Mouse (Mus musculus) lung, postnatal 0 days (tissue): ENCODE data around the gene Gm10153. TPM values are rescaled to one million over a fixed set of nuclear protein-coding genes. Genes with fewer than 3 reads are reported as not detected.
A peak's percentile ranks its signal among the peaks of the same experiment; 100 is the strongest.
"Not testable (repeated sequence)": the region's sequence is repeated elsewhere in the genome, so short reads cannot be mapped to it uniquely, and the experiment has no call there.

Experiments used
- ATAC-seq: fragments of 200-750 bp; cut with Nextera tagmentation; 2 replicates; pipeline ENCODE4 v1.8.0; 2017; ENCODE audit warnings: moderate library complexity
- DNase-seq: peaks from one replicate; pipeline ENCODE4 v3.0.0-alpha.2; 2016; ENCODE audit warnings: low spot score
- H3K27ac ChIP-seq: fragments of 300-500 bp; sonication (generic); 2 replicates; pipeline ENCODE4 v1.5.1; 2014; ENCODE audit warnings: antibody characterized with exemption, mild to moderate bottlenecking, low read length, mixed read lengths
- H3K27me3 ChIP-seq: fragments of 300-500 bp; sonication (generic); replicated peaks from 2 replicates; pipeline ENCODE4 v1.6.1; 2014; ENCODE audit warnings: low read length, mixed read lengths; ENCODE audit not compliant: insufficient read depth
- H3K36me3 ChIP-seq: fragments of 300-500 bp; sonication (generic); 2 replicates; pipeline ENCODE4 v1.6.1; 2014; ENCODE audit warnings: low read length, mixed read lengths; ENCODE audit not compliant: insufficient read depth
- H3K4me1 ChIP-seq: fragments of 300-500 bp; sonication (generic); 2 replicates; pipeline ENCODE4 v1.6.1; 2014; ENCODE audit warnings: antibody characterized with exemption, low read depth, low read length, mixed read lengths; ENCODE audit not compliant: insufficient read depth
- H3K4me2 ChIP-seq: fragments of 300-500 bp; sonication (generic); replicated peaks from 2 replicates; pipeline ENCODE4 v1.6.1; 2014; ENCODE audit warnings: low read depth, mild to moderate bottlenecking, low read length, moderate library complexity, mixed read lengths
- H3K4me3 ChIP-seq: fragments of 300-500 bp; sonication (generic); 2 replicates; pipeline ENCODE4 v1.5.1; 2014; ENCODE audit warnings: low read depth, low read length
- H3K9ac ChIP-seq: fragments of 300-500 bp; sonication (generic); replicated peaks from 2 replicates; pipeline ENCODE4 v1.6.1; 2014; ENCODE audit warnings: low read depth, mild to moderate bottlenecking
- H3K9me3 ChIP-seq: fragments of 300-500 bp; sonication (generic); 2 replicates; pipeline ENCODE4 v1.6.1; 2016; ENCODE audit warnings: low read length, mixed read lengths
- CTCF ChIP-seq: IDR thresholded peaks from 2 replicates; pipeline ENCODE4 v1.5.1; 2016; ENCODE audit warnings: antibody characterized with exemption, mild to moderate bottlenecking
- EP300 ChIP-seq: IDR thresholded peaks from 2 replicates; pipeline ENCODE4 v1.6.1; 2016; ENCODE audit warnings: antibody characterized with exemption, mild to moderate bottlenecking, control low read depth
- WGBS: fragments of 180-500 bp; shearing (Covaris S2); extraction: QIAGEN DNeasy Blood & Tissue Kit; methylation state at CpG from one replicate; pipeline ENCODE4 v1.1.7; 2014; 5-methylcytosine and 5-hydroxymethylcytosine counted together
- polyA plus RNA-seq: library from polyadenylated mRNA; unstranded; fragments of >200 nt; fragmentation: Nextera tagmentation; extraction: Ambion mirVana; gene quantifications from 2 replicates; pipeline ENCODE4 v1.2.1, GENCODE M21; 2015

Gene Gm10153
- polyA plus RNA-seq, 1 experiment from 2014 or later: not detected

DNA sequence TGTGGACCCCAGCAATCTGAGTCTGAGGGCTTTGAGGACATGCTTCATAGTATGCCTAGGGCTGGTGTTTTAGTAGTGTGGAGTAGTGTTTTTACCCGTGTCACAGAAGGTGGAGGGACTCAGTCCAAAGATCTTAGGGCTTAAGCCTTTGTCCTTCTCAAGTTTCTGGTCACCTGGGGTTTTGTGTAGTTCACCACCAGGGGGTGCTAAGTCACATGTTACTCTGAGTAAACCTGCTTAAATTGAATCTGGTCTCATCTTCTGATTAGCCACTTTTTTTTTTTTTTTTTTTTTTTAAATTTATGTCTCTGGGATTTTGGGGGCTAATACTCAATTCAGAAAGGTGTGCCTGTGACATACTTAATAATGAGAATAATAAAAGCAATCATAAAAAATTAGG lies 44.2 kb downstream of the Gm10153 start:
- no peaks in the 10 kb centered on the region for H3K36me3 ChIP-seq
- no peak overlapping the region for H3K9ac ChIP-seq
- no peaks in the 10 kb centered on the region for H3K9me3 ChIP-seq
- no peak overlapping the region for H3K4me2 ChIP-seq
- 7% methylated on average over 1 of the region's 1 CpGs for WGBS
- no peaks in the 10 kb centered on the region for H3K27me3 ChIP-seq
- no peak overlapping the region for H3K4me3 ChIP-seq
- H3K27ac ChIP-seq: no peak overlapping the region
- no peak for TF ChIP-seq EP300
- peak; percentile 73 for TF ChIP-seq CTCF
- no peaks in the 10 kb centered on the region for H3K4me1 ChIP-seq
- no peak for ATAC-seq
- peak; percentile 75 for DNase-seq

- DNase-seq (no peak), ATAC-seq (no peak)
- TF ChIP-seq CTCF: peak; percentile 14; the same call in 1 of the 2 replicates
- no peak for TF ChIP-seq EP300
- H3K9me3 ChIP-seq: no peaks in the 10 kb centered on the region
- no peak overlapping the region for H3K4me3 ChIP-seq
- no peak overlapping the region for H3K4me2 ChIP-seq
- no peaks in the 10 kb centered on the region for H3K36me3 ChIP-seq
- H3K27me3 ChIP-seq: no peaks in the 10 kb centered on the region
- H3K4me1 ChIP-seq: no peaks in the 10 kb centered on the region
- H3K27ac ChIP-seq: no peak overlapping the region
- no peak overlapping the region for H3K9ac ChIP-seq
- WGBS: 31% methylated on average over 4 of the region's 4 CpGs
These were observed 44.7 kb downstream of the Gm10153 start for GRCm38 (mm10) chr7:142145413-142145940.

DNA sequence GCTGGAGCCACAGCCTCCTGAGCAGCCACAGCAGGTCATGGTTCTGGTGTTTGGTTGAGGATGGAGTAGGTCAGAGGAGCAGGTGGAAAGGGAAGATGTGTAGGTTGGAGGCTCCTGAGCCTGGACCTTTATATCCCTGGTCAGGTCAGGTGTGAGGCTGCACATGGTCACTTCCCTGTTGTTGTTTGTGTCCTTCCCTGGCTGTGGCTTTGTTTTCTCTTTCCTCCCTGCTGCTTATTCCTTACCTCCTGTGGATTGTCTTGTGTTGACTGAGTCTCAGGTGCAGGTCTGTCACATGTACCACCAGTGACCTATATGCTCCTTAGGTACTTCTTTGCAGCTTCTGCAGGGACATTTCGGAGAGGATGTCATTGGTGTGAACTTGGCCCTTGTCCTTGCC lies 45.7 kb downstream of the Gm10153 start, which contains the start of gene Gm45337:
TSS of gene Gm45337 (minus strand) at position 101 of the 400 bp plus-strand sequence.
- H3K27me3 ChIP-seq: no peaks in the 10 kb centered on the region
- no peak within 1 kb of the TSS for H3K27ac ChIP-seq
- no peaks in the 10 kb centered on the region for H3K36me3 ChIP-seq
- H3K4me3 ChIP-seq: no peak within 1 kb of the TSS
- DNase-seq (no peak), ATAC-seq (no peak)
- H3K4me1 ChIP-seq: no peaks in the 10 kb centered on the region
- H3K9me3 ChIP-seq: no peaks in the 10 kb centered on the region
- H3K4me2 ChIP-seq: no peak within 1 kb of the TSS
- 60% methylated on average over 1 of the region's 1 CpGs for WGBS
- H3K9ac ChIP-seq: no peak within 1 kb of the TSS
- TF ChIP-seq EP300: no peak
- TF ChIP-seq CTCF: no peak

GRCm38 (mm10) chr7:142143506-142144010 lies 46.6 kb downstream of the Gm10153 start:
- H3K4me1 ChIP-seq, H3K27ac ChIP-seq: not testable (repeated sequence)

GRCm38 (mm10) chr7:142140696-142141095 lies 49.5 kb downstream of the Gm10153 start:
- Histone ChIP-seq H3K9ac (no peak overlapping the region), H3K4me3 (no peak overlapping the region), H3K4me1 (no peaks in the 10 kb centered on the region), H3K36me3 (no peaks in the 10 kb centered on the region), H3K27ac (no peak overlapping the region), H3K27me3 (no peaks in the 10 kb centered on the region), H3K9me3 (no peaks in the 10 kb centered on the region), H3K4me2 (no peak overlapping the region)
- ATAC-seq (no peak), DNase-seq (no peak)
- 33% methylated on average over 1 of the region's 1 CpGs for WGBS
- no peak for TF ChIP-seq CTCF
- no peak for TF ChIP-seq EP300

More at GRCm38 (mm10) chr7:142143506-142144010, 46.6 kb downstream of the Gm10153 start:
- not testable (repeated sequence) for ATAC-seq, H3K36me3 ChIP-seq, H3K27me3 ChIP-seq, DNase-seq, H3K9me3 ChIP-seq, H3K9ac ChIP-seq, H3K4me2 ChIP-seq, H3K4me3 ChIP-seq
- WGBS: 4% methylated on average over 1 of the region's 1 CpGs

Other genes with a start within 250 kb of the Gm10153 start
- gene Brsk2, start 240.6 kb downstream of the Gm10153 start, polyA plus RNA-seq: 0.39 and 0.88 TPM in 2 replicates
- 85.9 and 104 TPM in 2 replicates for gene Mob2, start 129.3 kb downstream of the Gm10153 start, polyA plus RNA-seq
- gene Dusp8, start 94.5 kb downstream of the Gm10153 start, polyA plus RNA-seq: 5.5 and 6.0 TPM in 2 replicates
- gene Gm45618, start 69.7 kb downstream of the Gm10153 start, polyA plus RNA-seq: not detected in 2 replicates
- gene Gm39115, start 54.4 kb downstream of the Gm10153 start, polyA plus RNA-seq: not detected in 2 replicates
- not detected in 2 replicates for gene Gm45337, start 45.8 kb downstream of the Gm10153 start, polyA plus RNA-seq
- not detected in 2 replicates for gene Gm29735, start 33.3 kb downstream of the Gm10153 start, polyA plus RNA-seq
- gene Gm4553, start 24.6 kb downstream of the Gm10153 start, polyA plus RNA-seq: not detected in 2 replicates
- not detected in 2 replicates for gene Krtap5-2, start 14.4 kb downstream of the Gm10153 start, polyA plus RNA-seq
- not detected in 2 replicates for gene Krtap5-3, start 11.0 kb upstream of the Gm10153 start, polyA plus RNA-seq
- not detected in 2 replicates for gene Gm7579, start 21.5 kb upstream of the Gm10153 start, polyA plus RNA-seq
- not detected in 2 replicates for gene Krtap5-5, start 39.6 kb upstream of the Gm10153 start, polyA plus RNA-seq
- not detected in 2 replicates for gene Gm40460, start 50.7 kb upstream of the Gm10153 start, polyA plus RNA-seq
- not detected in 2 replicates for gene Gm2431, start 68.0 kb upstream of the Gm10153 start, polyA plus RNA-seq
- gene Gm4559, start 84.0 kb upstream of the Gm10153 start, polyA plus RNA-seq: not detected in 2 replicates
- gene Krtap5-1, start 106.7 kb upstream of the Gm10153 start, polyA plus RNA-seq: not detected in 2 replicates
- not detected in 2 replicates for gene Krtap5-4, start 113.2 kb upstream of the Gm10153 start, polyA plus RNA-seq
- 15.0 and 15.5 TPM in 2 replicates for gene Ifitm10, start 183.4 kb upstream of the Gm10153 start, polyA plus RNA-seq
- gene Gm49369, start 192.3 kb upstream of the Gm10153 start, polyA plus RNA-seq: 0.80 TPM in 1 of 2 replicates, not detected in the other
- gene Ctsd, start 197.6 kb upstream of the Gm10153 start, polyA plus RNA-seq: 469 and 481 TPM in 2 replicates
- 0.47 and 1.1 TPM in 2 replicates for gene Syt8, start 244.5 kb upstream of the Gm10153 start, polyA plus RNA-seq